Mouse (Mus musculus) left cerebral cortex, postnatal 36 days (tissue): ENCODE data around the gene Gpatch4. TPM values are rescaled to one million over a fixed set of nuclear protein-coding genes. Genes with fewer than 3 reads are reported as not detected.
A peak's percentile ranks its signal among the peaks of the same experiment; 100 is the strongest.

ENCODE experiments used
- DNase-seq, 2 experiments: peaks; one replicate each; pipeline ENCODE4 v3.0.0; 2021 to 2022; ENCODE audit warnings: low spot score in 2 of 2, mixed read lengths in 1 of 2
- intact Hi-C: fragments of 180-260 bp; cut with DNase I; formaldehyde crosslinking; loops from one replicate; pipeline ENCODE4 v1.15.1; 2025
- total RNA-seq, 2 experiments: library from RNA; stranded (reverse); gene quantifications; 2 replicates each; pipeline ENCODE4 v1.2.3; 2021

Gene Gpatch4
- total RNA-seq, 2 experiments from 2014 or later = 14.9 to 17.5 TPM

DNA sequence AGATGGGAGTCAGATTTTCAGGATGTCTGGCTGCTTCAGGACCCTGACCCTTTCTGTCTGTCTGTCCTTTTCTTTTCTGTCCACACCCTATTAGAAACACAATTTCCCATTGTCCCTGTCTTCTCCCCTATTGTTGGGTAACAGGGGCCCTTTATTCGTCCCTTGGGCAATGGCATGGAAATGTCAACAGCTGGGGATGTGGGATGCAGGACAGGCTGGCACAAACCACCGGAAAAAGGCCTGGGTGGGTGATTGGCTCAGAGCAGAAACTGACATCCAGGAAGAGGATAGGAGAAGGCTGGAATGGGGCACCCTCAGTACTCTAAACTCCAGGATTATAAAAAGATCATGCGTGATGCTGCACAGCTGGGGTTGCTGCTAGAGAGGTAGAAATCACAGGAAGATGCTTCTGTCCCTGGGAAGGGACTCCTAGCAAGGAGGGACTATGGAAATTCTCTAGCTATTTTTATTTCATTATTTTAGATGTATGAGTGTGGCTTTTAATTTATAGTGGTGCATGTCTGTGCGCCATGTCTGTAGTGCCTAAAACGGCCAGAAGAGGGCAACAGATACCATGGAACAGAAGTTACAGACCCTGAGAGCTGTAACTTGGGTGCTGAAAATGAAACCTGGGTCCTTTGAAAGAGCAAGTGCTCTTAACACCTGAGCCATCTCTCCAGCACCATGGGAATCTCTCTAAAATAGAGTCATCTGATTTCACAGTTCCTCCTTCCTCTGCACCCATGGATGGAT is 15.3 kb upstream of the Gpatch4 start, which contains the start of gene Hapln2:
TSS of gene Hapln2 (minus strand) at position 150 of the 753 bp plus-strand sequence.
- intact Hi-C loops = no loop called here
- DNase-seq = no peak

DNA sequence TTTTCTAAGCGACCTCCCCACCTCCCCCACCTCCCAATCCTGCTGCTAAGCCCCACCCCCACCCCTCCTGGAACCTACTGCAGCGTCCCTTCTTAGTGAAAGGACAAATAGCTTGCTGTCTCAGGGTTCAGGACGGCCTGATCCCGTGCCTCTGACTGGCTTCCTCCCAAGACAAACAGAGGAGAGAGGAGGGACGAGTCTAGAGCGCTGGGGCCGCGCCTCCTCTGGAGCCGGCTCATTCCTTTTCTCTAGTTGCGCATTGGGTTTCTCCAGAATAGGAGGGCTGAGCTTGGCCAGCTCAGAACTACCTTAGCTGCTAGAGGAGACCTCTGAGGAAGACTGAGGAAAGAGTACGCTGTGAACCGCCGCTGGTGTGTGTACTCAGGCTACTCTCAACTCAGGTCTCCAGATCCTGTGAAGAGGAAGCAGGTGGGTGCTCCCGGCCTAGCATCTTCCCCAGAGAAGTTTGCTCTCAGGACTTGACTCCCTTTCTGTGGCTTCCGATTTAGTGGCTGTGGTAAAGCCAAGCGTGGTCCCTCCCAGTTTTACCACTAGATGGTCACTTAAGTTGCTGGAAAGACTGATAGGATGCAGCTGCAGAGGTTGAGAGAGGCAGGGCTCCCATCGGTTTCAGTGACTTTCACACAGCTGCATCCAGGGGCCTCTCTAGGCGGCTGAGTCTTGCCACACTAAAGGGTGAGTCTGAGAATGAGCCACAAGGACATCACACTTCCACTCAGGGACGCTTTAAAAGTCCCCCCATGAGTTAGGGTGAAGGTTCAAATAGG is 12.1 kb upstream of the Gpatch4 start:
- intact Hi-C loops = no loop called here
- peak; percentile 33 to 46 for DNase-seq

DNA sequence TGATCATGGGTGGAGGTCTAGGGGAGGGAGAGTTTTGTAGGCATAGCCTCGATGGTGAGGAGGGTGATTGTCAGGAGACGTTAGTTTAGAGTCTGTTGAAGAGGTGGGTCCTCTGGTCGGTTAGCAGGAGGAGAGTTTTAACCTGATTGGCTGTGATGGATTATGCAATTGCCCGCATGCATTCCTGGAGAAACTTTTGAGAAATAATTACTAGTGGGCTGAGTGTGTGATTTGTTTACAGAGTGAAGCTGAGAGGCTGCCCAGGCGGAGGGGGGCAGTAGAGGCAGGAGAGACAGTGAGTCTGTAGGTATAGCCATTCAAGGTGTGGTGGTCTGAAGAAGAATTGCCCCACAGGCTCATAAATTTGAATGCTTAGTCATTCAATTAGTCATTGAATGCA is 9.4 kb upstream of the Gpatch4 start:
- DNase-seq = no peak
- intact Hi-C loops = no loop called here

DNA sequence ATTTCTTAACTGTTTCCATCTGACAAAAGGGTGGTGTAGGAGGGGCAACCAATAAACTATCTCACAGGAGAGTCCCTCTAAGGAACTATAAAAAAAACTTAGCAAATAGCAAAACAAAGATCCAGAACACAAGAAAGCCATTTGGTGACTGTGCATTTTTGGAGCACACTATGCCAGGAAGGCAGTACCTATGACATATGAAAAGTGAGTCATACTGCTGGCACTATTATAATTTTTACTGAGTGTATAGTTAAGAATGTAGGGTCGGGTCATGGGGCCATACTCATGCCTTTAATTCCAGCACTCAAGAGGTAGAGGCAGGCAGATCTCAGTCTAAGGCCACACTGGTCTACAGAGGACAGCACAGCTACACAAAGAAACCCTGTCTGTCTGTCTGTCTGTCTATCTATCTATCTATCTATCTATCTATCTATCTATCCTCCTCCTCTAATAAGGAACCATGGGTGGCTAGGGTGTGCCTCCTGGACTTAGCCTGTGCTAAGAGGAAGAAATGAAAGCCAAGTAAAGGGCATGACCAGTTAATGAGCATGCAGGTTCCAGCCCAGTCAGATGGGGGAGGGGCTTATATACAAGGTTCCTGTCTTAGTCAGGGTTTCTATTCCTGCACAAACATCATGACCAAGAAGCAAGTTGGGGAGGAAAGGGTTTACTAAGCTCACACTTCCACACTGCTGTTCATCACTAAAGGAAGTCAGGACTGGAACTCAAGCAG is 7.2 kb upstream of the Gpatch4 start:
- intact Hi-C loops = no loop called here
- no peak for DNase-seq

DNA sequence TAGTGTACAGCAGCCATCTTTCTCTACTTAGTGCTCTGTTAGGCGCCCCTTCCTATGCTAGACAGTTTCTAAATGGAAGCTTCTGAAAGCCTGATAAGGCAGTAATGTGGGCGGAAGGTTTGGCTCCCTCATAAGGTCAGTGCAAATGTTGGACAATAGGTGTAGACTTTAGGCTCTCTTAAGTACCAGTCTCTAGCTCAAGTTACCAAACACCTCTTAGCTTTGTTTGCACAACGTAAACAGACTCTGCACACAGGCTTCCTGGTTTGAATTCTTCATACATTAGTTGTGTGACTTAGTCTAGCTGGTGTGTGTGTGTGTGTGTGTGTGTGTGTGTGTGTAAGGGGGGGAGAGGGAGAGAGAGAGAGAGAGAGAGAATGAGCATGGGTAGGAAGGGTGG is 6.6 kb downstream of the Gpatch4 start:
- no peak for DNase-seq
- intact Hi-C loops = no loop called here

DNA sequence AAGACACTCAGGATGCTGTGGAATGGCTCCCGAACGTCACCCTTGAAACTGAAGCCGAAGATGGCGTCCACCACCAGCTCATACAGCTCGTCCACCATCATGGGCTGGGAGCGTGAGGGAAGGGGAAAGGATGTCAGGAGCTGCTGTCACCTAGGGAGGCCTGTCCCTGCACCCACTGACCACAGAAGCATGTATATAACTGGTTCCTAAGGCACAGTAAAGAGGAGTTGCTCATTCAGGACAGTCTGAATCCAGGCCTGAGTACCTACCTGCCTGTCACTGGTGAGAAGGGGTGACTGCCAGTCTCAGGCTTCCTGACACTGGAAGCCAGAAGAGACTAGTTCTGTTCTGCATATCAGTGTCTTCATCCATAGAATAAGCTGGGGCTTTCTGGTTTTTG is 14.1 kb downstream of the Gpatch4 start:
- intact Hi-C loops = no loop called here
- DNase-seq = no peak

DNA sequence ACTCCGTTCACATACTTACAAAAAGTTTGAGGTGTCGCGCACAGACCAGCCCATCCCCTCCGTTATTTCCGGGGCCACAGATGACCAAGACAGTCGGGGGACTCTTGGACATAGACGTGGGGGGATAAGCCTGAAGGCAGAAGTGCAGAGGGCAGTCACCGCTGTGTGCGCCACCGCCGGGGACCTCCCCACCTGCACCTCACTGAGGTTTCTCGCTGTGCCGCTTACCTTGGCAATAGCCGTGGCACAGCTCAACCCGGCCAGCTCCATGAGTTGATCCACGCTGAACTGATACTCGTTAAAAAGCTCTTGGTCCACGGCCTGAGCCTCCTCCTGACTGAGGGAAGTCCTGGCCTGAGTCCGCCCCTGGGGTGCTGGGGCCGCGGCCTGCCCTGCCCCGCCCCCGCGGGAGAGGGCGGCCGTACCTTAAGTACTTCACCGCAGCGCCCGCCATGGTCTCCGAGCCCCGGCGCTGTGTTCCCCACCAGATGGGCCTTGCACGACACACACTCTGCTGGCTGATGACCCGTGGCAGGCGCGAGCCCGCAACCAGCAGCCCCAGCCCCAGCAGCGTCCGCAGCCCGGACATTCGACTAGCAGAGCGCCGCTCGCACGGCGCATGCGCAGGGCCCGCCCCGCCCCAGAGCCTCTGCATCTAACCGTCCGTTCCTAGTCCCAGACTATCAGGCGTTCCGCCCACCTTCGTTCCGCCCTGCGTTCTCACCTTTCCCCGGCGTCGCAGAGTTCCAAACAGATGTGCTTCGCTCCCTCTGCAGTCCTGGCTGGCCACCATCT is 15.2 kb downstream of the Gpatch4 start, which contains the start of gene Naxe:
TSS of gene Naxe (minus strand) at position 594 of the 795 bp plus-strand sequence.
- peak; percentile 80 to 85 for DNase-seq
- intact Hi-C loops = no loop called here

DNA sequence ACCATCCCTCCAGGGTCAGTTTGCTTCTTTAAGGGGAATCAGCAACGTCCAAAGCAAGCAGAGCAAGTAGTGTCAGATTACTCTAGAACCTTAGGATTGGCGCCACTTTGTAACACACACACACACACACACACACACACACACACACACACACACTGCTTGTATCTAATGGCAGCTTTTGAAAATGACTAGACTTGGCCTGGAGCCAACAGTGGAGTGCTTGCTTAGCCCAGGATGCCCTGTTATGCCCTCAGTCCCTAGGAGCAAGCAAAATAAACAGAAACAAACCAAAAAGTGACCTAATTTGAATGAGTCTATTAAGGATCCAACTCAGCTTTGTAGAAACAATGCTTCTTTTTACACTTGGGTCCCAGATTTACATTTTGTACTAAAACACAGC is 25.5 kb downstream of the Gpatch4 start:
- no peak for DNase-seq
- intact Hi-C loops = no loop called here

DNA sequence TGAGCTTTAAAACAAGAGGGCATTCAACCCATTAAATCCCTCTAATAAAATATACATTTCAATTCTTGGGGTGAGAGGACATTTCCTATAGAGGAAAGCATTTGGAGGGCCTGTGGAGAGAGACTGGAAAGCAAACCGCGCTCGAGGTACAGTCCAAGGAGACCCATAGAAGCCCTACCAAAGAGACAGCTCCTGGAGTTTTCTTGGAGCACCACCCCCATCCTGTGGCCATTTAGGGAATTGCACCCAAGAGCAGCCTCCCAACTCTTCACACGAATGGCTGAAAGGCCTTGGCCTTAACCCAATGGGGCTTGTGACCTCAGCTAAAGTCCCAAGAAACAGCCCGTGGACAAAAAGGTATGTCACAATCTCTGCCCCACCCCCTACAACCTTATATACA is 28.9 kb downstream of the Gpatch4 start:
- intact Hi-C loops = loop anchor here (2.0 kb wide), 3 partner anchors 61 to 137 kb away; partner anchors contain the start of gene Nes
- peak; percentile 79 to 85 for DNase-seq

DNA sequence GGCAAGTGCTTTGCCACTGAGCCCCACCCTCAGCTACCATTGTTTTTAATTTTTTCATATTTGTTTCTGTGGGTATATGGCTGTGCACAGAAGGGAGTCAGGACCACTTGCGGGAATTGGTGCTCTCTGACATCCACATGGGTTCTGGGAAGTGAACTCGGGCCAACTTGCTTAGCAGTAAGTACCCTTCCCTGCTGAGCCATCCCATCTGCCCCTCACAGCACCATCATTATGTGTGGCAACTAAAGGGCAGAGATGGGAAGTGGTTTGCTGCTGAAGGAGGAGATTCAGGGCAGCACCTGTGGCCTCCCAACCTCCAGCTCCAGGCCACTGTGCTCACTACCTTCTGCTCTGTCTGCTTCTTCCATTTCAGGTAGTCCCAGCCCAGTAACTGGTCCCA is 30.7 kb downstream of the Gpatch4 start:
- intact Hi-C loops = loop anchor here (2.0 kb wide), 2 partner anchors 103 to 139 kb away; partner anchors contain the start of gene Nes
- no peak for DNase-seq

DNA sequence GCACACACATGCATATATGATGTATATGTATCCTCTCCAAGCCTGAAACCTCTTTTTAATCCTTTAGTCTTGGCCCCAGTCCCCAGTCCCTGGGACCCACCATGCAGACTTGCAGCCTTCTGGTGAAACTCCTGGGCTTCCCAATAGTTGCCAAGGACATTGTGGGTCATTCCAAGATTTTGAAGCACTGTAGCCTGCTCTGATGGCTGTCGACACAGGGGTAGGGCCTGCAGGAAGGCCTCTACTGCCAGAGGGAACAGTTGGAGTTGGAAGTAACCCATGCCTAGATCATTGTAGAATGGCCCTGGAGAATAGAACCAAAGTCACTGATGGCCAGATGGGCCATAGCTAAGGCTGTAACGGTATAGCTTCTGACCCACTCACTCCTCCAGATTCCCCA is 31.4 kb downstream of the Gpatch4 start:
- intact Hi-C loops = no loop called here
- no peak for DNase-seq

DNA sequence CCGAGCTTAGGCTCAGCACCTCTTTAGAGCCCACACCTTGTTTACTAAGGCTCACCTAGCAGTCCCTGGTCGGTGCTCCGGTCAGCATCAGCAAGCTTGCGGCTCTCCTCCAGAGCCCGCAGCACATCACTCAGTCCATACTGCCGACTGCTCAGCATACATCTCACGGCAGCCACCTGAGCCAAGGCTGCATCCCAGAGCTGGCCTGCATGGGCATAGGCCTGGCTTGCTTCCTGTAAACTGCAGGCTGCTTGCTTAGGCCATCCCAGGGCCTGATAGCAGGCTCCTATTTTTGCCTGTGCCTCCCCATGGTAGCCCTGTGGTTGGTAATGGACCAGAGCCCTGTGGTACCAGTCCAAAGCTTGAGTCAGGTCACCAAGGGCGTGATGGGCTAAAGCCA is 31.9 kb downstream of the Gpatch4 start:
- intact Hi-C loops = no loop called here
- no peak for DNase-seq

DNA sequence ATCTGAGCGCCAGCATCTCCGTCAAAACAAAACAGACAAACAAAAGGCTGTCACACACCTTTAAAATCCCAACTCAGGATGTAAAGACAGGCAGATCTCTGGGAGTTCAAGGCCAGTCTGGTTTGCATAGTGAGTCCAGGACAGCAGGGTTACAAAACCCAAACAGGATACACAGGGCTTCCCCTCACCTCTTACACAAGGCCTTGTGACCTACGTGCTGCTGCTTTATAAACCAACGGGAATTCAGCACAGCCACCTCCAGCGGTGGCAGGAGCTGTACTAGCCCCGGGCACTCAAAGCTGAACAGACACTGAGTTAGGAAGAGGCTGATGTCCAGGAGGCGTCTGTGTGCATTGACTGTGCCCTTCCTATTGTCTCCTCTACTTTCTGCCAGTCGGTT is 34.5 kb downstream of the Gpatch4 start:
- intact Hi-C loops = no loop called here
- DNase-seq = no peak

DNA sequence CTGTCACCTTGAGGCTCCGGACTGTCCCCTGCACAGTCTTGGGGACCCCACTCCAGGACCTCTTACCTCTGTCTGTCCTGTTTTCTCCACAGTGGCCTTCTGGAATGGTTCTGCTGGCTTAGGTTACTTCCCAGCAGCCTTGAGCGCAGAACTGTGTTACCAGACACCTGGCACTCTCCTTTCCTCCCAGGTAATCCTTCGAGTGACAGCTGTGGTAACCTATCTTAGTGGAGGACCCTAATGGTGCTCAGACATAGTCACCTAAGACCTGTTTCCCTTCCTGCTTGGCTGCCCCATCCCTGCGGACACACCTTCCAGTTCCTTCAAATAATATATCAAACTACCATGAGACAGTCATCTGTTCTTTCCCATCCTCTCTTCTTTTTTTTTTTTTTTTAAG is 35.3 kb downstream of the Gpatch4 start, which contains the start of gene Ttc24:
TSS of gene Ttc24 (minus strand) at position 101 of the 400 bp plus-strand sequence.
- DNase-seq = no peak
- intact Hi-C loops = no loop called here

DNA sequence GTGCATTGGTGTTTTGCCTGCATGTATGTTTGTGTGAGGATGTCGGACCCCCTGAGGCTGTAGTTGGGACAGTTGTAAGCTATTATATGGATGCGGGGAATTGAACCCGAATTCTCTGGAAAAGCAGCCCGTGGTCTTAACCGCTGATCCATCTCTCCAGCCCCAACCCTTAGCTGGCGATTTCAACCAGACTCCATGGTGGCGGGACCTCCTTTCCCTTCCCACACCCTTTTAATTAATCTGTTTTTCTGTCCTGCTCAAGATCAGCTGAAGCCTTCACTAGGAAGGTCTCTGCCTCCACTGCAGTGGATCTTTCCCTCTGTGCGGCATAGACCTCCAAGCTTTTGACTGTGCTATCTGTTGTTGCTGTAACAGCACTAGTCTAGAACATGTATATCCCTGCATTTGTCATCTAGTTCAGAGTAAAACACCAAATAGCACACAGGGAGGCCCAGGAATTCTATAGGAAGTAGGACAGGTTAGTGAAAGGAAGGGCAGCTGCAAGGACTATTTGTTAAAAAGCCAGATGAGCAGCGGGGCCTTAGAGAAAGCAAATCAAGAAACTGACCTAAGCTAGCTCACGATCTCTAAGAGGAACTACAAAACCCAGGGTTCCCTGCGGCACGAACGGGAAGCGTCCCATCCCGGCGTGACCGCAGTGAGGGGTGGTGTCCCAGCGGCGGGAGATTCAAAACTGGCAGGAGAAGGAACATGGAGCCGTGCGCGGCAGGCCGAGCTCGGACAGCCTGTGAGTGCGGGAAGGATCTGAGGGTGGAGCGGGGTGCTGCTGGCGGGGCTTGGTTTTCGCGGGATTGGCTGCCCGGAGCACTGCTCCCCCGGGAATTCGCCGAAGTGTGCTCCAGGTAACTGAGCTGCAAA is 38.7 kb downstream of the Gpatch4 start, which contains the start of gene Iqgap3:
TSS of gene Iqgap3 (plus strand) at position 627 of the 879 bp plus-strand sequence.
- intact Hi-C loops = no loop called here
- DNase-seq = peak; percentile 83

DNA sequence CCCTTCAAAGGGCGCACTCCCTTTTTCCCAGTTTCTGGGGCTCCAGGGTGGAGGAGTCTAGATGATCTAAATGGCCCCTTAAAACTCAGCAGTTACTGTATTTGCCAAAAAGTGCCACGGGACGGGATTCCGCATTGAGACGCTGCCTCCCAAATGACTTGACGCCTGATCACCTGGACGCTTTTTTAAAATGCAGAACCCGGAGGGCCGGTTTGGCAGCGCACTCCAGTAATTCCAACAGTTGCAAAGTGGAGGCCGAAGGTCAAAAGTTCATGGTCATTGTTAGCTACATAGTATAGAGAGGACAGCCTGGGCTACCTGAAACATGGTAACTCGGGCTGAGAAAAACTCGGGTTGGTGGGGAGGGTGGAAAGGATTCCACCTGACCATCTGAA is 39.3 kb downstream of the Gpatch4 start:
- no peak for DNase-seq
- intact Hi-C loops = no loop called here

DNA sequence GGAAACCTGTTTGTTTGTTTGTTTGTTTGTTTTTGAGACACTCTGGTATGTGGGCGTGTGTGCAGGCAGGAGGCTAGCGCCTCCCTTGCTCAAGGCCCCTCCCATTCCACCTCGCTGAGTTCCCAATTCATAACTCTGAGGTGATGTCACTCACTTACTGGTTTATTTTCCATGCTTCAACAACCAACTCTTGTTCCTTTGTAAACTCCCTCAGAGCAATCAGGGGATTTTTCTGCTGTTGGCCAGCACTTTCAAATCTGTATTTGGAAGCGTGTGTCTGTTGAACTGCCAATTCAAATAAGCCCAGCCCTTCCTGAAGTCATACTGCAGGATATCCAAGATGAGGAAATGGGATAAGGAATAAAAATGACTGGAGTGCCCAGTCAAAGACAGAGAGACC is 39.8 kb downstream of the Gpatch4 start:
- intact Hi-C loops = no loop called here

DNA sequence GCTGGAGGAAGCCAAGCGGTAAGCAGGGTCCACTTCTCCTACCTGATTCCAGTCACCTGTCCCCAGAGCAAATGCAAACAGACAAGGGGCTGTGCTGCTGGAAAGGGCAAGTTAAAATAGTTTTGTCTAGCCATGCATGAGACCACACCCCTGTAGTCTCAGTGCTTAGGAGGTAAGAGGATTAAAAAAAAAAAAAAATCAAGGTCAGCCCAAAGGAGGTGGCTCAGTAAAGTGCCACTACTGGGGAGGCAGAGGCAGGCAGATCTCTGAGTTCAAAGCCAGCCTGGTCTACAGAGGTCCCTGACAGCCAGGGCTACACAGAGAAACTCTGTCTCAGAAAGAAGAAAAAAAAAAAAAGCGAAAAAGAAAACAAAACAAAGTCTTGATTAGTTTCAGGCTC is 41.1 kb downstream of the Gpatch4 start:
- DNase-seq = no peak
- intact Hi-C loops = no loop called here

More for the DNA sequence above, 39.8 kb downstream of the Gpatch4 start:
- no peak for DNase-seq
